Mouse (Mus musculus) lung, embryonic 14.5 days (tissue): Measurements from ENCODE around the gene St3gal4. TPM values are rescaled to one million over a fixed set of nuclear protein-coding genes. Genes with fewer than 3 reads are reported as not detected.

Experiments
- ATAC-seq: fragments of 200-750 bp; cut with Nextera tagmentation; 2 replicates; pipeline ENCODE4 v1.8.0; 2017; ENCODE audit warnings: mild to moderate bottlenecking, moderate TSS enrichment, moderate library complexity; ENCODE audit not compliant: insufficient read depth
- DNase-seq: peaks from one replicate; pipeline ENCODE4 v3.0.0-alpha.2; 2015
- H3K27ac ChIP-seq: fragments of 300-500 bp; sonication (generic); 2 replicates; pipeline ENCODE4 v1.5.1; 2014; ENCODE audit warnings: low read depth, mild to moderate bottlenecking, moderate library complexity
- H3K27me3 ChIP-seq: fragments of 300-500 bp; sonication (generic); 2 replicates; pipeline ENCODE4 v1.6.1; 2014; ENCODE audit warnings: low read length, control low read depth; ENCODE audit not compliant: insufficient read depth
- H3K36me3 ChIP-seq: fragments of 300-500 bp; sonication (generic); 2 replicates; pipeline ENCODE4 v1.6.1; 2014; ENCODE audit warnings: control low read depth; ENCODE audit not compliant: insufficient read depth
- H3K4me1 ChIP-seq: fragments of 300-500 bp; sonication (generic); 2 replicates; pipeline ENCODE4 v1.6.1; 2014; ENCODE audit warnings: antibody characterized with exemption, control low read depth; ENCODE audit not compliant: insufficient read depth
- H3K4me2 ChIP-seq: fragments of 300-500 bp; sonication (generic); 2 replicates; pipeline ENCODE4 v1.6.1; 2014; ENCODE audit warnings: mild to moderate bottlenecking
- H3K4me3 ChIP-seq: fragments of 300-500 bp; sonication (generic); 2 replicates; pipeline ENCODE4 v1.5.1; 2014; ENCODE audit warnings: low read depth, low read length
- H3K9ac ChIP-seq: fragments of 300-500 bp; sonication (generic); 2 replicates; pipeline ENCODE4 v1.6.1; 2014
- H3K9me3 ChIP-seq: fragments of 300-500 bp; sonication (generic); 2 replicates; pipeline ENCODE4 v1.6.1; 2016; ENCODE audit warnings: low read depth, low read length, control low read depth
- CTCF ChIP-seq: IDR thresholded peaks from 2 replicates; pipeline ENCODE4 v1.5.1; 2016; ENCODE audit warnings: antibody characterized with exemption, low read depth
- WGBS: fragments of 180-500 bp; shearing (Covaris S2); extraction: QIAGEN DNeasy Blood & Tissue Kit; methylation state at CpG from one replicate; pipeline ENCODE4 v1.1.7; 2014; 5-methylcytosine and 5-hydroxymethylcytosine counted together
- polyA plus RNA-seq: library from polyadenylated mRNA; unstranded; fragments of >200 nt; fragmentation: Nextera tagmentation; extraction: Ambion mirVana; gene quantifications from 2 replicates; pipeline ENCODE4 v1.2.1, GENCODE M21; 2014

St3gal4 gene
- polyA plus RNA-seq, 1 experiment from 2014 or later = 33.4 TPM

GRCm38 (mm10) chr9:35038922-35039586, 80.0 kb downstream of the St3gal4 start:
- WGBS = 39% methylated on average over 7 of the region's 7 CpGs
- H3K4me2 ChIP-seq = no peak overlapping the region

GRCm38 (mm10) chr9:35035074-35035473, 84.0 kb downstream of the St3gal4 start:
- Histone ChIP-seq H3K36me3 (no peaks in the 10 kb centered on the region), H3K27ac (no peak overlapping the region), H3K27me3 (no peaks in the 10 kb centered on the region), H3K4me1 (peaks cover 8% of the 10 kb centered on the region; the same call in 1 of the 2 replicates), H3K9ac (no peak overlapping the region), H3K4me3 (no peak overlapping the region), H3K9me3 (no peaks in the 10 kb centered on the region), H3K4me2 (no peak overlapping the region)
- TF ChIP-seq CTCF = no peak
- ATAC-seq (no peak), DNase-seq (no peak)
- 33% methylated on average over 14 of the region's 14 CpGs for WGBS

More at GRCm38 (mm10) chr9:35038922-35039586, 80.0 kb downstream of the St3gal4 start:
- H3K9me3 ChIP-seq = no peaks in the 10 kb centered on the region
- H3K4me3 ChIP-seq = no peak overlapping the region
- no peaks in the 10 kb centered on the region for H3K27me3 ChIP-seq
- H3K36me3 ChIP-seq = no peaks in the 10 kb centered on the region
- DNase-seq (peak; percentile 81), ATAC-seq (peak; percentile 66)
- H3K9ac ChIP-seq = no peak overlapping the region
- no peak for TF ChIP-seq CTCF
- H3K27ac ChIP-seq = peak overlapping the region; percentile 89
- H3K4me1 ChIP-seq = peaks cover 13% of the 10 kb centered on the region

- DNase-seq = no peak
- Histone ChIP-seq H3K4me3 (no peak overlapping the region), H3K4me2 (no peak overlapping the region), H3K9ac (no peak overlapping the region), H3K36me3 (no peaks in the 10 kb centered on the region), H3K4me1 (peaks cover 7% of the 10 kb centered on the region; the same call in 1 of the 2 replicates), H3K27ac (no peak overlapping the region), H3K9me3 (no peaks in the 10 kb centered on the region), H3K27me3 (no peaks in the 10 kb centered on the region)
- 68% methylated on average over 6 of the region's 6 CpGs for WGBS
- ATAC-seq = no peak
- no peak for TF ChIP-seq CTCF
Measured at GRCm38 (mm10) chr9:35032457-35032856, 86.6 kb downstream of the St3gal4 start.

- no peaks in the 10 kb centered on the region for H3K9me3 ChIP-seq
- H3K4me1 ChIP-seq = peaks cover 9% of the 10 kb centered on the region; the same call in 1 of the 2 replicates
- DNase-seq (peak; percentile 76), ATAC-seq (no peak; the same call in 1 of the 2 replicates)
- WGBS = 55% methylated on average over 5 of the region's 5 CpGs
- H3K4me3 ChIP-seq = no peak overlapping the region
- H3K27me3 ChIP-seq = 0 out of 2 replicates have a peak, but pooled peaks cover 1% of the 10 kb centered on the region
- H3K9ac ChIP-seq = no peak overlapping the region
- no peaks in the 10 kb centered on the region for H3K36me3 ChIP-seq
- H3K4me2 ChIP-seq = no peak overlapping the region
- peak; percentile 60 for TF ChIP-seq CTCF
- no peak overlapping the region for H3K27ac ChIP-seq
Measured at GRCm38 (mm10) chr9:35030823-35031222, 88.2 kb downstream of the St3gal4 start.

- no peak for DNase-seq
- H3K36me3 ChIP-seq = no peaks in the 10 kb centered on the region
- 0 out of 2 replicates have a peak, but pooled peaks cover 13% of the 10 kb centered on the region for H3K27me3 ChIP-seq
- WGBS = 77% methylated on average over 6 of the region's 6 CpGs
- H3K9me3 ChIP-seq = no peaks in the 10 kb centered on the region
- H3K9ac ChIP-seq = no peak overlapping the region
- no peak overlapping the region for H3K4me2 ChIP-seq
- ATAC-seq = no peak
- TF ChIP-seq CTCF = no peak
- no peak overlapping the region for H3K4me3 ChIP-seq
- H3K27ac ChIP-seq = no peak overlapping the region
- 0 out of 2 replicates have a peak, but pooled peaks cover 2% of the 10 kb centered on the region for H3K4me1 ChIP-seq
Measured at GRCm38 (mm10) chr9:35027382-35027997, 91.6 kb downstream of the St3gal4 start.

- Histone ChIP-seq H3K27ac (no peak overlapping the region), H3K36me3 (no peaks in the 10 kb centered on the region), H3K27me3 (0 out of 2 replicates have a peak, but pooled peaks cover 13% of the 10 kb centered on the region), H3K4me1 (0 out of 2 replicates have a peak, but pooled peaks cover 2% of the 10 kb centered on the region), H3K4me2 (no peak overlapping the region), H3K9me3 (no peaks in the 10 kb centered on the region), H3K4me3 (no peak overlapping the region), H3K9ac (no peak overlapping the region)
- no peak for DNase-seq
- TF ChIP-seq CTCF = no peak
- WGBS = 49% methylated on average over 6 of the region's 6 CpGs
- no peak for ATAC-seq
Measured at GRCm38 (mm10) chr9:35026897-35027311, 92.2 kb downstream of the St3gal4 start.

GRCm38 (mm10) chr9:35026311-35026710, 92.8 kb downstream of the St3gal4 start:
- H3K36me3 ChIP-seq = no peaks in the 10 kb centered on the region

More at GRCm38 (mm10) chr9:35026311-35026710, 92.8 kb downstream of the St3gal4 start:
- H3K27me3 ChIP-seq = 0 out of 2 replicates have a peak, but pooled peaks cover 13% of the 10 kb centered on the region
- H3K4me2 ChIP-seq = no peak overlapping the region
- H3K4me3 ChIP-seq = no peak overlapping the region
- 80% methylated on average over 6 of the region's 6 CpGs for WGBS
- no peaks in the 10 kb centered on the region for H3K9me3 ChIP-seq
- no peak overlapping the region for H3K27ac ChIP-seq
- no peak for ATAC-seq
- H3K4me1 ChIP-seq = 0 out of 2 replicates have a peak, but pooled peaks cover 2% of the 10 kb centered on the region
- no peak overlapping the region for H3K9ac ChIP-seq
- TF ChIP-seq CTCF = no peak
- DNase-seq = no peak
